Mouse (Mus musculus) limb, embryonic 14.5 days (tissue): Measurements from ENCODE around the gene Lce1a2. TPM values are rescaled to one million over a fixed set of nuclear protein-coding genes. Genes with fewer than 3 reads are reported as not detected.

Experiments used
- ATAC-seq: fragments of 200-750 bp; cut with Nextera tagmentation; 2 replicates; pipeline ENCODE4 v1.8.0; 2017; ENCODE audit warnings: low read depth, moderate number of reproducible peaks, moderate TSS enrichment; ENCODE audit not compliant: low FRiP score
- DNase-seq: peaks from one replicate; pipeline ENCODE4 v3.0.0-alpha.2; 2015; ENCODE audit warnings: low spot score
- H3K27ac ChIP-seq: fragments of 300-500 bp; sonication (generic); replicated peaks from 2 replicates; pipeline ENCODE4 v1.5.1; 2014; ENCODE audit warnings: low read depth, mild to moderate bottlenecking, low read length, moderate library complexity, mixed read lengths
- H3K27me3 ChIP-seq: fragments of 300-500 bp; sonication (generic); 2 replicates; pipeline ENCODE4 v1.6.1; 2014; ENCODE audit warnings: low read length, mixed read lengths; ENCODE audit not compliant: control insufficient read depth, insufficient read depth
- H3K36me3 ChIP-seq: fragments of 300-500 bp; sonication (generic); 2 replicates; pipeline ENCODE4 v1.6.1; 2014; ENCODE audit warnings: mild to moderate bottlenecking, low read length, moderate library complexity, mixed read lengths; ENCODE audit not compliant: control insufficient read depth, insufficient read depth
- H3K4me1 ChIP-seq: fragments of 300-500 bp; sonication (generic); 2 replicates; pipeline ENCODE4 v1.6.1; 2014; ENCODE audit warnings: antibody characterized with exemption, low read length, mixed read lengths; ENCODE audit not compliant: control insufficient read depth, insufficient read depth
- H3K4me2 ChIP-seq: fragments of 300-500 bp; sonication (generic); replicated peaks from 2 replicates; pipeline ENCODE4 v1.6.1; 2014; ENCODE audit warnings: low read depth, mild to moderate bottlenecking, low read length, moderate library complexity; ENCODE audit not compliant: severe bottlenecking
- H3K4me3 ChIP-seq: fragments of 300-500 bp; sonication (generic); replicated peaks from 2 replicates; pipeline ENCODE4 v1.5.1; 2014; ENCODE audit warnings: low read length
- H3K9ac ChIP-seq: fragments of 300-500 bp; sonication (generic); 2 replicates; pipeline ENCODE4 v1.6.1; 2014; ENCODE audit warnings: mild to moderate bottlenecking, low read depth, low read length, moderate library complexity; ENCODE audit not compliant: severe bottlenecking
- H3K9me3 ChIP-seq: fragments of 300-500 bp; sonication (generic); 2 replicates; pipeline ENCODE4 v1.6.1; 2016; ENCODE audit warnings: low read length; ENCODE audit not compliant: control insufficient read depth
- POLR2A ChIP-seq: fragments of 200-500 bp; IDR thresholded peaks from 2 replicates; pipeline ENCODE4 v1.8.0; 2012; ENCODE audit warnings: inconsistent platforms, mild to moderate bottlenecking, moderate library complexity, borderline replicate concordance; ENCODE audit not compliant: insufficient read depth, insufficient read length; ENCODE audit errors: extremely low read depth
- WGBS: fragments of 180-500 bp; shearing (Covaris S2); extraction: QIAGEN DNeasy Blood & Tissue Kit; methylation state at CpG from one replicate; pipeline ENCODE4 v1.1.7; 2014; 5-methylcytosine and 5-hydroxymethylcytosine counted together
- polyA plus RNA-seq, 2 experiments: library from polyadenylated mRNA; depleted of rRNA in 1 of 2; stranded (reverse) in 1 of 2; unstranded in 1 of 2; fragments of >200 nt; fragmentation: Nextera tagmentation in 1 of 2; extraction: Ambion mirVana in 1 of 2; gene quantifications; 2 replicates each; pipeline versions ENCODE4 v1.2.1 to v1.2.3; 2012 to 2014

Gene Lce1a2
- polyA plus RNA-seq, 2 experiments, result not detected

DNA sequence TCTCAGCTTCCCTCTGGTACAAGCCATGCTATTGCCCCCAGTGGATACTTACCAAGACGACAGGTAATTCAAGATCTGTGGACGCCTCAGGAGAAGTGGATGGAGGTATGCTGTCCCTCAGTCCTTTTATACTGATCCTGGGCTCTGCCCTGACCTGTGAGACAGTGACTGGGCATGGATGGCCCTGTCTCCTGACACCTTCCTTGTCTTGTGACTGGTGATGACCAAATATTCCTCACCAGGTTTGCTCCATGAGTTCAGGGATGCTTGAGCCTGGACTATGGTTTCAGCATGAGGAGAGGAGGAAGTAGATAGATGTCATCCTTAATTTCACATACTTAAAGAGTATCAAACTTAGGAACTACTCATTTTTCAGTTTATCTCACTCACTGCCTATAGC, 17.0 kb upstream of the Lce1a2 start, which contains the start of gene Lce1d:
Lce1d (minus strand) TSS at position 101 of the 400 bp plus-strand sequence.
- DNase-seq (no peak), ATAC-seq (no peak)
- Histone ChIP-seq H3K27ac (no peak within 1 kb of the TSS), H3K9ac (no peak within 1 kb of the TSS), H3K4me1 (no peaks in the 10 kb centered on the region), H3K9me3 (no peaks in the 10 kb centered on the region), H3K4me3 (no peak within 1 kb of the TSS), H3K27me3 (no peaks in the 10 kb centered on the region), H3K4me2 (no peak within 1 kb of the TSS), H3K36me3 (no peaks in the 10 kb centered on the region)
- 64% methylated on average over 2 of the region's 2 CpGs for WGBS
- no peak for TF ChIP-seq POLR2A

DNA sequence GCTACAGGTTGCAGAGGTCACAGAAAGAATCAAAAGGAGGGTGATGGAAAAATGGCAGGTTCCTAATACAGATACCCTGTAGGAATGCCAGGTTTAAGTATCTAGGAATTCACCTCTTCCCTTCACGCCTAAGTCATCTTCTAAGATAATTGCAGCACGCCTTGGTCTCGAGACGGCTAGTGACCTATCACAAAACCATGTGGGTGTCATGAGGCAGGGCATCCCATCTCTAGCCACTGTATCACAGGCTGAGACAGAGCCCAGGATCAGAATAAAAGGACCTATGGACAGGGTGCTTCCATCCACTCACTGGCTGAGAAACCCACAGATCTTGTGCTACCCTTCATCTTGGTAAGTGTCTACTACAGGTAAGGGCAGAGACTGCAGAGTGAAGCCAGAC, 8.8 kb upstream of the Lce1a2 start, which contains the start of gene Lce1c:
Lce1c (plus strand) TSS at position 301 of the 400 bp plus-strand sequence.
- no peak for ATAC-seq
- WGBS, result 94% methylated on average over 4 of the region's 4 CpGs

GRCm38 (mm10) chr3:92656826-92657225, 13.3 kb downstream of the Lce1a2 start, which contains the start of gene Lce1b:
Lce1b (minus strand) TSS chr3:92656926.
- DNase-seq (no peak), ATAC-seq (no peak)
- H3K9me3 ChIP-seq, result no peaks in the 10 kb centered on the region
- no peaks in the 10 kb centered on the region for H3K36me3 ChIP-seq
- H3K4me2 ChIP-seq, result no peak within 1 kb of the TSS
- no peaks in the 10 kb centered on the region for H3K27me3 ChIP-seq
- no peak within 1 kb of the TSS for H3K4me3 ChIP-seq
- TF ChIP-seq POLR2A, result no peak
- H3K4me1 ChIP-seq, result no peaks in the 10 kb centered on the region
- no peak within 1 kb of the TSS for H3K27ac ChIP-seq
- H3K9ac ChIP-seq, result no peak within 1 kb of the TSS

More for the DNA sequence above, 8.8 kb upstream of the Lce1a2 start, which contains the start of gene Lce1c:
- H3K4me2 ChIP-seq, result no peak within 1 kb of the TSS
- no peak within 1 kb of the TSS for H3K9ac ChIP-seq
- no peak for TF ChIP-seq POLR2A
- H3K9me3 ChIP-seq, result no peaks in the 10 kb centered on the region
- no peak for DNase-seq
- no peak within 1 kb of the TSS for H3K27ac ChIP-seq
- no peak within 1 kb of the TSS for H3K4me3 ChIP-seq
- H3K27me3 ChIP-seq, result no peaks in the 10 kb centered on the region
- H3K36me3 ChIP-seq, result no peaks in the 10 kb centered on the region
- H3K4me1 ChIP-seq, result no peaks in the 10 kb centered on the region

DNA sequence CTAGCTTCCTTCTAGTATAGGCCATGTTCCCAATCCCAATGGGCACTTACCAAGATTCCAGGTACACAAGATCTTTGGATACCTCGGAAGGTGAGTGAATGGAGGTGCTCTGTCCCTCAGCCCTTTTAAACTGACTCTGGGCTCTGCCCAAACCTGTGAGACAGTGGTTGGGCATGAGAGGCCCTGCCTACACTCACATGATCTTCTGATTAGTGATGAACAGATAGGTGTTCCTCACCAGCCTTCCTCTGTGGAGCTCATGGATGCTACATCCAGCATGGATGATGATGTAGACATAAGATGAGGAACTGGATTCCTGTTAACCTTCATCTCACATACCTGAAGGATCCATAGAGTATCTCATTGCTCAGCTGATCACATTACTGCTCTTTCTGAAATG, 21.9 kb downstream of the Lce1a2 start, which contains the start of gene Lce1a1:
Lce1a1 (minus strand) TSS at position 101 of the 400 bp plus-strand sequence.
- Histone ChIP-seq H3K9ac (no peak within 1 kb of the TSS), H3K27ac (no peak within 1 kb of the TSS), H3K4me1 (no peaks in the 10 kb centered on the region), H3K4me3 (no peak within 1 kb of the TSS), H3K9me3 (no peaks in the 10 kb centered on the region), H3K4me2 (no peak within 1 kb of the TSS), H3K27me3 (no peaks in the 10 kb centered on the region), H3K36me3 (no peaks in the 10 kb centered on the region)
- ATAC-seq (no peak), DNase-seq (no peak)
- WGBS, result 79% methylated on average over 1 of the region's 1 CpGs
- no peak for TF ChIP-seq POLR2A

DNA sequence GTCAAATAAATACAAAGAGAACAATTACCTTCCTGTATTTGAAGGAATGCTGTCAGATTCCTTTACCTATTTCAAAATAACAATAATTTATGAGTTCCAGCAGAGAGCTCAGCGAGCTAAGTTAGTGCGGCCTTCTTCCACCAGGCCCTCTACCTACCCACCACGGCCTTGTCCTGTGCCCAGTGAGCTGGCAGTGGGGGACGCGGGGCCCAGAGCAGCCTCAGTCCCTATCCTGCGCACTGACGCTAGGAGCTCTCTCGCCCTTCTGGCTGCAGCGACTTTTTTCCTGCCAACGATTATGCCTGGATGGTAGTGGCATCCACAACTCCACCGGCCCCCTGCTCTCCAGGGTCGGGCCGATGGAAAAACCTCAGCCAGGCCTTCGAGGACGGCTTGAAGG, 30.3 kb downstream of the Lce1a2 start:
- Histone ChIP-seq H3K27ac (no peak overlapping the region), H3K9ac (no peak overlapping the region), H3K4me3 (no peak overlapping the region), H3K27me3 (no peaks in the 10 kb centered on the region), H3K36me3 (no peaks in the 10 kb centered on the region), H3K4me2 (no peak overlapping the region), H3K4me1 (no peaks in the 10 kb centered on the region), H3K9me3 (no peaks in the 10 kb centered on the region)
- WGBS, result 88% methylated on average over 15 of the region's 15 CpGs
- DNase-seq (no peak), ATAC-seq (no peak)
- TF ChIP-seq POLR2A, result no peak

DNA sequence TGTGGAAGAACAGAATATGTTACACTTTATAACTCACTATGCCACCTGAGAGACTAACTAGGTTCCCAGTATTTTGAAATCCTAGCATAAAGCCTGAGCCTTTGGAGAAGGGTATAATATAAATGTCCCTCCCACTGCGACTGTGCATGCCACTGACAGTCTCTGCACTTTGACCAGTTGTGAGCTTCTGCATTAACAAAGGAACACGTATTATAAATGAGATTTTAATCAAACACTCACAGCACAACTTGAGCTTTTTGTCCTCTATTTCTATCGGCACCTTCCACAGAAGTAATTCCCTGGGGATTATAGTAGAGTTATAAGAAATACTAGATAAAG, 31.5 kb downstream of the Lce1a2 start:
- DNase-seq, result no peak
- no peak for ATAC-seq
- WGBS, result 83% methylated on average over 3 of the region's 3 CpGs
- H3K9ac ChIP-seq, result no peak overlapping the region
- H3K4me2 ChIP-seq, result no peak overlapping the region
- no peak overlapping the region for H3K27ac ChIP-seq
- no peak for TF ChIP-seq POLR2A
- no peaks in the 10 kb centered on the region for H3K36me3 ChIP-seq
- H3K27me3 ChIP-seq, result no peaks in the 10 kb centered on the region
- no peaks in the 10 kb centered on the region for H3K9me3 ChIP-seq
- H3K4me3 ChIP-seq, result no peak overlapping the region
- no peaks in the 10 kb centered on the region for H3K4me1 ChIP-seq
